Mouse (Mus musculus) embryonic facial prominence, embryonic 15.5 days (tissue): Measurements from ENCODE around the gene Ccno. TPM values are rescaled to one million over a fixed set of nuclear protein-coding genes. Genes with fewer than 3 reads are reported as not detected.

Experiments used
- ATAC-seq: fragments of 200-750 bp; cut with Nextera tagmentation; 2 replicates; pipeline ENCODE4 v1.8.0; 2017; ENCODE audit warnings: low read depth, moderate TSS enrichment; ENCODE audit not compliant: insufficient number of reproducible peaks, low FRiP score, low TSS enrichment
- H3K27ac ChIP-seq: fragments of 300-500 bp; sonication (generic); replicated peaks from 2 replicates; pipeline ENCODE4 v1.5.1; 2015; ENCODE audit warnings: mild to moderate bottlenecking, inconsistent platforms
- H3K27me3 ChIP-seq: fragments of 300-500 bp; sonication (generic); 2 replicates; pipeline ENCODE4 v1.6.1; 2015; ENCODE audit warnings: inconsistent platforms
- H3K36me3 ChIP-seq: fragments of 300-500 bp; sonication (generic); 2 replicates; pipeline ENCODE4 v1.6.1; 2015; ENCODE audit warnings: mild to moderate bottlenecking, inconsistent platforms
- H3K4me1 ChIP-seq: fragments of 300-500 bp; sonication (generic); 2 replicates; pipeline ENCODE4 v1.6.1; 2015; ENCODE audit warnings: inconsistent platforms
- H3K4me2 ChIP-seq: fragments of 300-500 bp; sonication (generic); replicated peaks from 2 replicates; pipeline ENCODE4 v1.6.1; 2015; ENCODE audit warnings: mild to moderate bottlenecking, inconsistent platforms
- H3K4me3 ChIP-seq: fragments of 300-500 bp; sonication (generic); replicated peaks from 2 replicates; pipeline ENCODE4 v1.5.1; 2015; ENCODE audit warnings: mild to moderate bottlenecking, inconsistent platforms
- H3K9ac ChIP-seq: fragments of 300-500 bp; sonication (generic); 2 replicates; pipeline ENCODE4 v1.6.1; 2015; ENCODE audit warnings: inconsistent platforms
- H3K9me3 ChIP-seq: fragments of 300-500 bp; sonication (generic); replicated peaks from 2 replicates; pipeline ENCODE4 v1.6.1; 2016; ENCODE audit warnings: inconsistent platforms
- WGBS: fragments of 180-500 bp; shearing (Covaris S2); methylation state at CpG from one replicate; pipeline ENCODE4 v1.1.7; 2015; 5-methylcytosine and 5-hydroxymethylcytosine counted together
- polyA plus RNA-seq: library from polyadenylated mRNA; unstranded; fragments of >200 nt; fragmentation: Nextera tagmentation; extraction: Ambion mirVana; gene quantifications from 2 replicates; pipeline ENCODE4 v1.2.1, GENCODE M21; 2015

The Ccno gene
- polyA plus RNA-seq, result 10.8 and 26.9 TPM in 2 replicates

- H3K36me3 ChIP-seq, result no peaks in the 10 kb centered on the region
- H3K27ac ChIP-seq, result no peak within 1 kb of the TSS
- H3K9ac ChIP-seq, result peak within 1 kb of the TSS; percentile 46
- peaks cover 67% of the 10 kb centered on the region for H3K27me3 ChIP-seq
- peak within 1 kb of the TSS; percentile 99 for H3K4me2 ChIP-seq
- under 1% methylated on average over 47 of the region's 47 CpGs for WGBS
- H3K9me3 ChIP-seq, result no peaks in the 10 kb centered on the region
- peak; percentile 98 for ATAC-seq
- peaks cover 41% of the 10 kb centered on the region for H3K4me1 ChIP-seq
- peak within 1 kb of the TSS; percentile 54 for H3K4me3 ChIP-seq
Observed at GRCm38 (mm10) chr13:112987532-112987943, at the start of gene Ccno. Gene Ccno, plus strand, starts transcription at chr13:112987802.

GRCm38 (mm10) chr13:112938130-112938529, 49.5 kb upstream of the Ccno start:
- no peaks in the 10 kb centered on the region for H3K27me3 ChIP-seq
- H3K27ac ChIP-seq, result no peak overlapping the region
- WGBS, result 88% methylated on average over 8 of the region's 8 CpGs
- no peaks in the 10 kb centered on the region for H3K4me1 ChIP-seq
- no peaks in the 10 kb centered on the region for H3K9me3 ChIP-seq
- H3K4me2 ChIP-seq, result no peak overlapping the region
- H3K4me3 ChIP-seq, result no peak overlapping the region
- ATAC-seq, result no peak
- peaks cover 65% of the 10 kb centered on the region for H3K36me3 ChIP-seq
- H3K9ac ChIP-seq, result no peak overlapping the region

- Histone ChIP-seq H3K4me2 (no peak overlapping the region), H3K9me3 (no peaks in the 10 kb centered on the region), H3K4me3 (no peak overlapping the region), H3K4me1 (no peaks in the 10 kb centered on the region), H3K27ac (no peak overlapping the region), H3K9ac (no peak overlapping the region), H3K27me3 (no peaks in the 10 kb centered on the region), H3K36me3 (peaks cover 73% of the 10 kb centered on the region)
- no peak for ATAC-seq
- WGBS, result 82% methylated on average over 15 of the region's 15 CpGs
Observed at GRCm38 (mm10) chr13:112941879-112942330, 45.7 kb upstream of the Ccno start.

- Histone ChIP-seq H3K36me3 (peaks cover 70% of the 10 kb centered on the region), H3K4me1 (no peaks in the 10 kb centered on the region), H3K27ac (no peak overlapping the region), H3K4me3 (no peak overlapping the region), H3K4me2 (no peak overlapping the region), H3K27me3 (no peaks in the 10 kb centered on the region), H3K9ac (no peak overlapping the region), H3K9me3 (no peaks in the 10 kb centered on the region)
- 90% methylated on average over 9 of the region's 9 CpGs for WGBS
- ATAC-seq, result no peak
Observed at GRCm38 (mm10) chr13:112945312-112945711, 42.3 kb upstream of the Ccno start.

GRCm38 (mm10) chr13:112945900-112946299, 41.7 kb upstream of the Ccno start:
- H3K27ac ChIP-seq, result no peak overlapping the region
- H3K4me2 ChIP-seq, result no peak overlapping the region
- no peak overlapping the region for H3K4me3 ChIP-seq
- ATAC-seq, result no peak
- no peaks in the 10 kb centered on the region for H3K9me3 ChIP-seq
- peaks cover 74% of the 10 kb centered on the region for H3K36me3 ChIP-seq
- H3K4me1 ChIP-seq, result no peaks in the 10 kb centered on the region
- no peak overlapping the region for H3K9ac ChIP-seq
- 86% methylated on average over 6 of the region's 6 CpGs for WGBS
- no peaks in the 10 kb centered on the region for H3K27me3 ChIP-seq

- 92% methylated on average over 8 of the region's 8 CpGs for WGBS
- Histone ChIP-seq H3K36me3 (peaks cover 73% of the 10 kb centered on the region), H3K27me3 (no peaks in the 10 kb centered on the region)
Observed at GRCm38 (mm10) chr13:112954067-112954466, 33.5 kb upstream of the Ccno start.

GRCm38 (mm10) chr13:112963081-112963480, 24.5 kb upstream of the Ccno start:
- ATAC-seq, result no peak
- Histone ChIP-seq H3K4me3 (no peak overlapping the region), H3K9me3 (no peaks in the 10 kb centered on the region), H3K27me3 (no peaks in the 10 kb centered on the region), H3K4me2 (no peak overlapping the region), H3K4me1 (no peaks in the 10 kb centered on the region), H3K36me3 (peaks cover 48% of the 10 kb centered on the region), H3K9ac (no peak overlapping the region), H3K27ac (no peak overlapping the region)
- 86% methylated on average over 5 of the region's 5 CpGs for WGBS

More at GRCm38 (mm10) chr13:112954067-112954466, 33.5 kb upstream of the Ccno start:
- no peak for ATAC-seq
- H3K4me2 ChIP-seq, result no peak overlapping the region
- no peak overlapping the region for H3K27ac ChIP-seq
- H3K4me3 ChIP-seq, result no peak overlapping the region
- no peak overlapping the region for H3K9ac ChIP-seq
- H3K9me3 ChIP-seq, result no peaks in the 10 kb centered on the region
- no peaks in the 10 kb centered on the region for H3K4me1 ChIP-seq

- Histone ChIP-seq H3K27ac (no peak overlapping the region), H3K4me2 (no peak overlapping the region), H3K4me1 (no peaks in the 10 kb centered on the region), H3K9me3 (no peaks in the 10 kb centered on the region), H3K9ac (no peak overlapping the region), H3K4me3 (no peak overlapping the region), H3K27me3 (no peaks in the 10 kb centered on the region), H3K36me3 (peaks cover 45% of the 10 kb centered on the region)
- no peak for ATAC-seq
- WGBS, result 90% methylated on average over 12 of the region's 12 CpGs
Observed at GRCm38 (mm10) chr13:112964421-112964820, 23.2 kb upstream of the Ccno start.

- no peak overlapping the region for H3K4me3 ChIP-seq
- no peak overlapping the region for H3K4me2 ChIP-seq
- no peak overlapping the region for H3K27ac ChIP-seq
- ATAC-seq, result no peak
- H3K27me3 ChIP-seq, result no peaks in the 10 kb centered on the region
- no peaks in the 10 kb centered on the region for H3K4me1 ChIP-seq
- H3K36me3 ChIP-seq, result peaks cover 44% of the 10 kb centered on the region
- H3K9ac ChIP-seq, result no peak overlapping the region
- 90% methylated on average over 5 of the region's 5 CpGs for WGBS
- no peaks in the 10 kb centered on the region for H3K9me3 ChIP-seq
Observed at GRCm38 (mm10) chr13:112967267-112967666, 20.3 kb upstream of the Ccno start.

- no peaks in the 10 kb centered on the region for H3K4me1 ChIP-seq
- H3K36me3 ChIP-seq, result no peaks in the 10 kb centered on the region
- no peak overlapping the region for H3K9ac ChIP-seq
- peaks cover 15% of the 10 kb centered on the region; the same call in 1 of the 2 replicates for H3K27me3 ChIP-seq
- ATAC-seq, result no peak
- 38% methylated on average over 10 of the region's 10 CpGs for WGBS
- no peak overlapping the region for H3K27ac ChIP-seq
- H3K4me2 ChIP-seq, result peak overlapping the region; percentile 32; the same call in 1 of the 2 replicates
- no peaks in the 10 kb centered on the region for H3K9me3 ChIP-seq
- H3K4me3 ChIP-seq, result no peak overlapping the region; the same call in 1 of the 2 replicates
Observed at GRCm38 (mm10) chr13:112976720-112977119, 10.9 kb upstream of the Ccno start.

- no peak for ATAC-seq
- Histone ChIP-seq H3K4me1 (peaks cover 41% of the 10 kb centered on the region), H3K27me3 (peaks cover 58% of the 10 kb centered on the region), H3K36me3 (no peaks in the 10 kb centered on the region), H3K27ac (no peak overlapping the region), H3K9ac (no peak overlapping the region), H3K4me3 (no peak overlapping the region), H3K4me2 (0 out of 2 replicates have a peak overlapping the region, but pooled peaks have one; percentile 99), H3K9me3 (no peaks in the 10 kb centered on the region)
- WGBS, result 7% methylated on average over 18 of the region's 18 CpGs
Observed at GRCm38 (mm10) chr13:112985605-112986450, 1.8 kb upstream of the Ccno start.
